Mouse (Mus musculus): Measurements from ENCODE around the gene Psen2.

- no peak for TF ChIP-seq POLR2A (IDR thresholded peaks at IDR 0.05; ENCODE audit: insufficient read depth, low read depth, low read length)
- no peak for TF ChIP-seq EP300 (IDR thresholded peaks at IDR 0.05; ENCODE audit: insufficient read depth, low read depth, low read length)
- no peak for TF ChIP-seq CTCF (IDR thresholded peaks at IDR 0.05)
These were observed 14.6 kb downstream of the Psen2 start for GRCm38 (mm10) chr1:180248593-180249146.

All from heart, adult 2 months (tissue).